Mouse (Mus musculus): ENCODE results near the gene Zmym2. TPM values are rescaled to one million over a fixed set of nuclear protein-coding genes. Genes with fewer than 3 reads are reported as not detected.

Gene Zmym2
- total RNA-seq (2023) = 129 TPM

DNA sequence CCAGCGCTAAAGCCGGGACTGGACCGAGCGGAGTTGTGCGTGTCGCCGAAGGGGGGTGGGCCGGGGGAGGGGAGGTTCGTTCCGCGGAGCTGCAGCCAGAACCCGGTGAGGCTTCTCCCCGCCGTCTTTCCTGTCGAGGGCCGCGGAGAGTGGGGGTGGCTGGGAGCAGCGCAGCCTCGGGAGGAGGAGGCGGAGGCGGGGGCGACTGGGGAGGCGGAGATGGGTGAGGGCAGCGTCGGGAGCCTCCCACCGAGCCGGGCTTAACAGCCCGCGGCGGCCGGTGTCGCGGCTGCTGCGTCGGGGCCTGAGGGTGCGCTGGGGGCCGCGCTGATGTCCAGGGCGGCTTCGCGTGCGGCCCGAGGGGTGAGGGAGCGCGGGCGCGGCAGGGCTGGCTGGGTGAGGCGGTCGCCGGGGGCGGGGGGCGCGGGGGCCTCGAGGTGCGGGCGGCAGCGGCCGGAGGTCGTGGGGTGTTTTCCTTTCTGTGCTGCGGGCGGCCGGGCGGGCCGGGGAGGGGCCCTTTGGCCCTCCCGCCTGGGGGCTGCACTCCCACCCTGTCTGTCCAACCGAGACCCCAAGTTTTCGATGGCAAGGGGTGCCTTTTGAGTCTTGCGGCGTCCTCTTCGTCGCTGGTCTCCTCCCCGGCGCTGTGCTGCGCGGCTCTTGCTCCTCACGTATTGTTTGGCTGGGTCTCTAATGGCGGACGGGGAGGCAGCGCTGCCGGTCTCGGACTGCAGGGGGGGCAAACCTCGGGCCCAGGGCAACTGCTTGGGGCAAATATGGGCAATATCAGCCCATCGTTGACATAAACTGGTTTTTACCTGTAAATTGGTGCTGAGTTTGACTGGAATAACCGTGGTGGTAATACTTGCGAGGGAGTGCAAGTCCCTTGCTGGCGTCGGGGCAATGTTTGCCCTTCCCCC lies at the start of gene Zmym2:
Zmym2 (plus strand) TSS at position 60 of the 920 bp plus-strand sequence.

Other genes starting within 250 kb of the Zmym2 start
- 36.5 TPM for gene Mphosph8, start 218.4 kb upstream of the Zmym2 start, total RNA-seq (2023)
- 74.6 TPM for gene Pspc1, start 108.3 kb upstream of the Zmym2 start, total RNA-seq (2023)
- 55.9 TPM for gene Zmym5, start 74.9 kb upstream of the Zmym2 start, total RNA-seq (2023)
- not detected for gene Gja3, start 171.4 kb downstream of the Zmym2 start, total RNA-seq (2023)
- gene Gjb2, start 218.0 kb downstream of the Zmym2 start, total RNA-seq (2023) = 0.62 TPM
- not detected for gene Gm4491, start 229.2 kb downstream of the Zmym2 start, total RNA-seq (2023)
- not detected for gene Gjb6, start 247.0 kb downstream of the Zmym2 start, total RNA-seq (2023)

Measured in CD4-positive naive resting alpha-beta T cell, adult 57 days (primary cell).